Mouse (Mus musculus): ENCODE measurements at regions not wholly inside any gene's neighbourhood (a gene's known extent, or its start where the extent isn't known, plus 50 kb on each side); places are given as distances from the start of the nearest gene placed in this dataset.

DNA sequence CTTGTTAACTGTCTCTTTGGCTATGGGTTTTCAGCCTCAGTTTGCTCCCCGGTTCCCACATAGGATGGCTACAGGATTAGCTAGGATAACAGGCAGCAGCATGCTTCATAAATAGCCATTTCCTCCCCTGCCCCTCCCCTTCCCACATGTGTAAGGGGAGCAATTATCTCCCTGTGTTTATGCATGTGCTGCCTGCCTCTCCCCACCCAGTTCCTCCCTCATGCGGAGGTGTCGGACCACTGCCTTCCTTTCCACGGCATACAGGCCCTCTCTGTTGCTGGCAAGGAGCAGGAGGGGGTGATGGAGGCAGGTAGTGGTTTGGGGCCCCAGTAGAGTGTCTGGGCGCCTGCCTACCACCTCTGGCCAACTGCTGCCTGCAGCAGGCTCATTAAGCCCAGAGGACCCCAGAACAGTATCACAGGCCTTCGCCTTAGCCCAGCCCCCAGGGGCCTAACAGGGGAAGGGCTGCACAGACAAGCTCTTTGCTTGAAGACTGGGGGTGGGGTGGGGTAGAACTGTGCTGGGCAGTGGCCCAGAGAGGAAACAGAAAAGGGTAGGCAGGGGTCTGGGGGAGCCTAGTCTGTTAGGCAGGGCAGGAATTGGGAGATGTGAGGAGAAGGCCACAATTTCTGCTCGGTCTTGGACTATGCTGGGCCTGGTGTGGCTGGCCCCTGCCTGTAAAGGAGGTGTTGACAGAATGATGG is 79.1 kb upstream of the Pja1 start:
- TF ChIP-seq CTCF (IDR thresholded peaks at IDR 0.05; ENCODE audit: low read depth) = no peak
- TF ChIP-seq EP300 (IDR thresholded peaks at IDR 0.05; ENCODE audit: low read depth) = no peak
